Mouse (Mus musculus): ENCODE data around the gene Tdrkh. TPM values are rescaled to one million over a fixed set of nuclear protein-coding genes. Genes with fewer than 3 reads are reported as not detected.

The Tdrkh gene
- polyA plus RNA-seq, 1 experiment from 2014 or later = 51.5 TPM

DNA sequence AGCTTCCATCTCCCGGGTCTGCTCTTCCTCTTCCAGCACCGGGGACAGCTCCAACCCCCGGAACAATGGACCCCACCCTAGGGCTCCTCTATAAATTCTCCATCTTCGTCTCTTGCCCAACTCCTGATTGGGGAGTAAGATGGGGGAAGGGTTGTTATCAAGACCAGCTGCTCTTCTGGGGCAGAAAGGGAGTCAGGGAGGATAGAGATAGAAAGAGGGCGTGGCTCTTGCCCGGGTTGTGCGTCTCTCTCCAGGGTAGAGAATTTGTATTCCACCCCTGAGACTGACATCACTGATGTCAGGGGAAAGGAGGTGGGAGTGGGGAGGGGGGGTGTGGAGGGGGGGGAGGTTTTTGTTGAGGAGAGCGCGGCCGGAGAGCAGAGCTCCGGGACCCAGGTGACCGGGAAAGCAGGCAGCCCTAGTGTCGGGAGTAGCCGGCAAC is 64.9 kb downstream of the Tdrkh start, which contains the start of gene Celf3:
Celf3 (plus strand) TSS at position 315 of the 442 bp plus-strand sequence.
- peaks cover 6% of the 10 kb centered on the region; the same call in 1 of the 2 replicates for H3K36me3 ChIP-seq (ENCODE audit: control insufficient read depth, insufficient read depth, low read length)
- ATAC-seq (ENCODE audit: low read depth) = peak; percentile 93
- peaks cover 28% of the 10 kb centered on the region for H3K4me1 ChIP-seq (ENCODE audit: control insufficient read depth, insufficient read depth, low read length)
- peak within 1 kb of the TSS; percentile 57 for H3K4me2 ChIP-seq (ENCODE audit: low read depth, low read length)
- H3K27ac ChIP-seq (ENCODE audit: low read depth, low read length) = peak within 1 kb of the TSS; percentile 88
- 1% methylated on average over 14 of the region's 14 CpGs for WGBS
- H3K9me3 ChIP-seq (ENCODE audit: control insufficient read depth, low read length) = no peaks in the 10 kb centered on the region
- peak within 1 kb of the TSS; percentile 63 for H3K4me3 ChIP-seq (ENCODE audit: low read depth, low read length)
- H3K9ac ChIP-seq (replicated peaks; ENCODE audit: low read depth, low read length) = peak within 1 kb of the TSS; percentile 88
- H3K27me3 ChIP-seq (ENCODE audit: control insufficient read depth, insufficient read depth, low read length) = no peaks in the 10 kb centered on the region; the same call in 1 of the 2 replicates

DNA sequence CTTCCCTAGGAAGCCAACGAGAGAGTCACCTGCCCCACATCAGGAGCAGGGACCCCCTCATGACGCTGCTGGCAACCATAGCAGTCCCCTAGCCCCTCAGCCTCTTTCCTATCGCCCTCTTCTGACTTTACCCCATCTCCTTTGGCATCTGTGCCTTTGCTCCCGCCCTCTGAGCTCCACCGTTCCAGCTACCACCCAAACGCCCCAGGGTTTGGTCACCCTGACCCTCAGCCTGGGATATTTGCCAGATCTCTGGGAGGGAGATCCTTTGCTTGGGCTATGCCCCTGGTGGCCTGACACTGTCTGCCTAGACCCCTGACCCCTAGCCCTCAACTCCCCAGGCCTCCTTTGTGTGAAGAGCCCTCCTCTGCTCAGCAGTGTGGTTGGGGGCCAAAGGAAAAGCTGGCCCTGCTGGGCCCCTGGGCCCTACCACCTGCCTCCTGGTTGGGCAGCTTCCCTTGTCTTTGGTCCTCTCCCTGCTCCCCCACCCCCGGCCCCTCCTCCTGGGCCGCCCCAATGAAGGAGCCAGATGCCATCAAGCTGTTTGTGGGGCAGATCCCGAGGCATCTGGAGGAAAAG is 65.6 kb downstream of the Tdrkh start:
- Histone ChIP-seq H3K9me3 (ENCODE audit: control insufficient read depth, low read length) (no peaks in the 10 kb centered on the region), H3K27me3 (ENCODE audit: control insufficient read depth, insufficient read depth, low read length) (no peaks in the 10 kb centered on the region; the same call in 1 of the 2 replicates), H3K36me3 (ENCODE audit: control insufficient read depth, insufficient read depth, low read length) (peaks cover 6% of the 10 kb centered on the region; the same call in 1 of the 2 replicates), H3K4me1 (ENCODE audit: control insufficient read depth, insufficient read depth, low read length) (peaks cover 35% of the 10 kb centered on the region), H3K27ac (ENCODE audit: low read depth, low read length) (peak overlapping the region; percentile 88), H3K4me2 (ENCODE audit: low read depth, low read length) (peak overlapping the region; percentile 57), H3K4me3 (ENCODE audit: low read depth, low read length) (peak overlapping the region; percentile 63), H3K9ac (replicated peaks; ENCODE audit: low read depth, low read length) (peak overlapping the region; percentile 88)
- ATAC-seq (ENCODE audit: low read depth) = peak; percentile 39
- WGBS = 5% methylated on average over 9 of the region's 9 CpGs

DNA sequence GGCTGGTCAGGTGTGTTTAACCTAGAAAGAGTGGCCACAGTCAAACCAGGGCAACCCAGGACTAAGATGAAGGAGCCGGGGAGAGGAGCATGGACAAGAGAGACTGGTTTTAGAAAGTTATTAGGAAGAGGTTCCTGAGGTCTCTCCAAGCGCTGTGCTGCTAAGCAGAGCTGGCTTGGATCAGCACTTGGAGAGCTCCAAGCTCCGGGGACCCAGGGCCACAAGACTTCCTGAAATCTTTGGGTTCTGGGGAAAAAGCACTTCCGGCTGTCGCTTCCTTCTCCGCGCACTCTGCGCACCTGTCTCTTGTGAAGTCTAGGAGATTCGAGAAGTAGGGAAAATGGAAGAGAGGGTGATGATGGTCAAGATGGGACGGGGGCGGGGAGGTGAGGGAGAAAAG is 66.5 kb downstream of the Tdrkh start:
- ATAC-seq (ENCODE audit: low read depth) = no peak
- peak overlapping the region; percentile 63 for H3K4me3 ChIP-seq (ENCODE audit: low read depth, low read length)

DNA sequence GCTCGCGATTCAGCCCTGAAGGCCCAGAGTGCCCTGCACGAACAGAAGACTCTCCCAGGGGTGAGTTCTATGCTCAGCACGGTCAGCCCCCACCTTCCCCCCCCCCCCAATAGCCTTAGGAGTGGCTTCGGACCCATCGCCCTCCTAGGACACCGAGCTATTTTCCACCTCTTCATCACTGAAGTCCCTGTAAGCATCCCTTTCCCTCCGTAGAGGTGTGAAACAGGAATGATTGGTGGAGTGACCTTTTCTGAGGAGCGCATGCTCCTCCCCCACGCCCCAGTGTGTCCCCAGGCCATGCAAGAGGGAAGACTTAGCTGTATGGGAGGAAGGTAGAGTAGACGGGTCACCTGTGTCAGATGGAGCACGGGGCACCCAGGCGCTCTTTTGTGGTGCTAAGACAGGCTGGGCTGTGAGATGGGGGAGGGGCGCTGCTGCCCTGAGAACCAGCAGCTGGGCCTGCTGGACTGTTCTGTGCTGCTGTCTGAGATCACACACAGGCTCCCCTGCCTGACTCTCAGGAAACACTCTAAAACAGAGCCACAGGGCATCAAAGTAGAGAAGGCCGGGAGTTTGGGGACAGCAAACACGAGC is 67.3 kb downstream of the Tdrkh start, which contains the start of gene Riiad1:
Riiad1 (minus strand) TSS at position 51 of the 594 bp plus-strand sequence.
- H3K9me3 ChIP-seq (ENCODE audit: control insufficient read depth, low read length) = no peaks in the 10 kb centered on the region
- H3K9ac ChIP-seq (replicated peaks; ENCODE audit: low read depth, low read length) = peak within 1 kb of the TSS; percentile 88
- H3K4me1 ChIP-seq (ENCODE audit: control insufficient read depth, insufficient read depth, low read length) = peaks cover 52% of the 10 kb centered on the region
- peak within 1 kb of the TSS; percentile 88; the same call in 1 of the 2 replicates for H3K27ac ChIP-seq (ENCODE audit: low read depth, low read length)
- H3K36me3 ChIP-seq (ENCODE audit: control insufficient read depth, insufficient read depth, low read length) = peaks cover 10% of the 10 kb centered on the region; the same call in 1 of the 2 replicates
- WGBS = 8% methylated on average over 16 of the region's 16 CpGs
- H3K27me3 ChIP-seq (ENCODE audit: control insufficient read depth, insufficient read depth, low read length) = no peaks in the 10 kb centered on the region; the same call in 1 of the 2 replicates
- peak within 1 kb of the TSS; percentile 63 for H3K4me3 ChIP-seq (ENCODE audit: low read depth, low read length)
- no peak for ATAC-seq (ENCODE audit: low read depth)
- peak within 1 kb of the TSS; percentile 57 for H3K4me2 ChIP-seq (ENCODE audit: low read depth, low read length)

More for the DNA sequence above, 66.5 kb downstream of the Tdrkh start:
- Histone ChIP-seq H3K4me2 (ENCODE audit: low read depth, low read length) (peak overlapping the region; percentile 57), H3K9ac (replicated peaks; ENCODE audit: low read depth, low read length) (peak overlapping the region; percentile 88), H3K27me3 (ENCODE audit: control insufficient read depth, insufficient read depth, low read length) (no peaks in the 10 kb centered on the region; the same call in 1 of the 2 replicates), H3K4me1 (ENCODE audit: control insufficient read depth, insufficient read depth, low read length) (peaks cover 44% of the 10 kb centered on the region), H3K36me3 (ENCODE audit: control insufficient read depth, insufficient read depth, low read length) (peaks cover 6% of the 10 kb centered on the region; the same call in 1 of the 2 replicates), H3K27ac (ENCODE audit: low read depth, low read length) (0 out of 2 replicates have a peak overlapping the region, but pooled peaks have one; percentile 88), H3K9me3 (ENCODE audit: control insufficient read depth, low read length) (no peaks in the 10 kb centered on the region)
- 10% methylated on average over 11 of the region's 11 CpGs for WGBS

DNA sequence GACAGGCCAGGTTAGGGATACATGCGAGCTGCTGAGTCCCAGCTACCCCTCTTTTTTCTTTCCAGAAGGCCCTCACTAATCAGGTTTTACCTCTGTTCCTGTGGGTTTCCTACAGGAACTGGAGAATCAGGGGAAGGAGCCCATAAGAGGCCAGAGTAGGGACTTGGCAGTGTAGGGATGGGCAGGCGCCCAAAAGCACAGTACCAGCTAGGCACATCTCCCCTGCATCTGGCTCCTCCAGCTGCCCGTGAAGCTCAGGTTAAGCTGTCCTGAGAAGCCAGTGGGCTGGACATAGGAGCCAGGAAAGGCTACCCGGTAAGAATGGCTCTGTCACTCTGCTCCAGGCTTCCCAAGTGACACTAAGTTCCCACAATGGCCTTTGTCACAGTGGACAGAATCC is 68.4 kb downstream of the Tdrkh start:
- Histone ChIP-seq H3K36me3 (ENCODE audit: control insufficient read depth, insufficient read depth, low read length) (peaks cover 14% of the 10 kb centered on the region; the same call in 1 of the 2 replicates), H3K9ac (replicated peaks; ENCODE audit: low read depth, low read length) (no peak overlapping the region), H3K9me3 (ENCODE audit: control insufficient read depth, low read length) (no peaks in the 10 kb centered on the region), H3K4me3 (ENCODE audit: low read depth, low read length) (no peak overlapping the region), H3K4me2 (ENCODE audit: low read depth, low read length) (no peak overlapping the region), H3K4me1 (ENCODE audit: control insufficient read depth, insufficient read depth, low read length) (peaks cover 60% of the 10 kb centered on the region), H3K27ac (ENCODE audit: low read depth, low read length) (no peak overlapping the region), H3K27me3 (ENCODE audit: control insufficient read depth, insufficient read depth, low read length) (no peaks in the 10 kb centered on the region; the same call in 1 of the 2 replicates)
- WGBS = 83% methylated on average over 4 of the region's 4 CpGs
- ATAC-seq (ENCODE audit: low read depth) = no peak

DNA sequence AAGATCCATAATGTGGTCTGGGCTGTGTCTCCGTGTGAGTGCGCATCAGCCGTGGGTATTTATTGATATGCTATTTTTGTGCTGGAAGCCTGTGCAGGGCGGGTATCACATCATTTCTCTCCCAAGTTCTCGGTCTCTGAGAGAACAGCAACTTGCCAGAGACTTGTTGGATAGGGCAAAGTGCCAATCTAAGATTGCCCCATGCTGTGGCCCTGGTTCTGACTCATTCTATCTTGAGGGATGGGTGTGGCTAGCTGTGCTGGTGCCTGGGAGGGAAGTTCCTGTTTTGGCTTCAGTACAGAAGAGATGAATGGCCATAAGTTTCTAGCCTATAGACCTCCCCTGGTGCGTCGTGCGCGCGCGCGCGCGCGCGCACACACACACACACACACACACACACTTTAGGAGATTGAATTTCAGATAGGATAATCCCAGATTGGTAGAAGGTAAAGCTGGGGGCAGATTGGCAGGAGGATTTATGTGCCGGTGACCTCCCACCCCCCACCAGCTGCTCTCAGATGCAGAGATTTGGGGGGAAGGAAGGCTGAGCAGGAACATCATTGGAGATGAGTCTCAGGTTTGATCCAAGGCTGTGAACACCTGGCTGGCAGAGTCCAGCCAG is 69.8 kb downstream of the Tdrkh start:
- no peaks in the 10 kb centered on the region; the same call in 1 of the 2 replicates for H3K27me3 ChIP-seq (ENCODE audit: control insufficient read depth, insufficient read depth, low read length)
- H3K4me1 ChIP-seq (ENCODE audit: control insufficient read depth, insufficient read depth, low read length) = peaks cover 57% of the 10 kb centered on the region
- WGBS = 89% methylated on average over 17 of the region's 17 CpGs
- H3K4me3 ChIP-seq (ENCODE audit: low read depth, low read length) = no peak overlapping the region
- no peaks in the 10 kb centered on the region for H3K9me3 ChIP-seq (ENCODE audit: control insufficient read depth, low read length)
- H3K36me3 ChIP-seq (ENCODE audit: control insufficient read depth, insufficient read depth, low read length) = peaks cover 26% of the 10 kb centered on the region
- H3K27ac ChIP-seq (ENCODE audit: low read depth, low read length) = no peak overlapping the region
- no peak overlapping the region; the same call in 1 of the 2 replicates for H3K4me2 ChIP-seq (ENCODE audit: low read depth, low read length)
- ATAC-seq (ENCODE audit: low read depth) = no peak
- no peak overlapping the region for H3K9ac ChIP-seq (replicated peaks; ENCODE audit: low read depth, low read length)

DNA sequence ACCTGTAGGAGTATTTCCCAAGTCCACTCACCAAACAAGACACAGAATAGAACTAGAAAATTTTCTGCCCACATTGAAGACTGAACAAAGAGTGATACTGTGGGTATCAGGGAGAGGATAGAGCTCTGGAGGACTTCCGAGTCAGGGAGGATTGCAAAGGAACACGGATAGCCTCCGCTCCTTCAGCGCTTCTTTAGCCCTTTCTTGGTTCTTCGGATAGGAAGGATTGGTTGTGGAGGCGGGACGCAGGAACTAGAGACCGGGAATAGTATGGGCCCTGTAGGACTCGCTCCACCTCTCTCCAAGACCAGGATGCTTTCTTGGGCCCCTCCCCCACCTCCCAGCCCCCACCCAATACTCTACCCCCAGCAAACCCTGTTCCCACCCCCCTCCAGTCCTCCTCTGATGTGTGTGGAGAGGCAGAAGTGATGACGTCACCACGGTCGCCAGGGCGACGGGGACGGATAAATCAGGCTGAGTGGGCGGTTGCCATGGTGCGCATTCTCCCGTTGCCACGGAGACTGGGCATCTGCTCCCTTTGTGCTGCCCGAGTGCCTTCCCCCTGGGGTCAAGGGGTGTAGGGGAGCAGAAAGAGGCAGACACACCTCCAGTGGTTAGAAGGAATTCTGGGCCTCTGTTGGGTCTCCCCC is 70.8 kb downstream of the Tdrkh start:
- Histone ChIP-seq H3K9ac (replicated peaks; ENCODE audit: low read depth, low read length) (0 out of 2 replicates have a peak overlapping the region, but pooled peaks have one; percentile 2), H3K27me3 (ENCODE audit: control insufficient read depth, insufficient read depth, low read length) (no peaks in the 10 kb centered on the region), H3K4me2 (ENCODE audit: low read depth, low read length) (peak overlapping the region; percentile 48), H3K4me1 (ENCODE audit: control insufficient read depth, insufficient read depth, low read length) (peaks cover 57% of the 10 kb centered on the region), H3K36me3 (ENCODE audit: control insufficient read depth, insufficient read depth, low read length) (peaks cover 32% of the 10 kb centered on the region), H3K9me3 (ENCODE audit: control insufficient read depth, low read length) (no peaks in the 10 kb centered on the region), H3K27ac (ENCODE audit: low read depth, low read length) (peak overlapping the region; percentile 83), H3K4me3 (ENCODE audit: low read depth, low read length) (peak overlapping the region; percentile 9; the same call in 1 of the 2 replicates)
- 7% methylated on average over 20 of the region's 20 CpGs for WGBS
- ATAC-seq (ENCODE audit: low read depth) = peak; percentile 90

All from neural tube, embryonic 14.5 days (tissue).